Mouse (Mus musculus): ENCODE data around the gene Tchp. TPM values are rescaled to one million over a fixed set of nuclear protein-coding genes. Genes with fewer than 3 reads are reported as not detected.

Tchp gene
- polyA plus RNA-seq, 1 experiment from 2014 or later, result 9.4 TPM

GRCm38 (mm10) chr5:114738707-114739241 lies 31.2 kb downstream of the Tchp start:
- Histone ChIP-seq H3K4me3 (no peak overlapping the region), H3K36me3 (peaks cover 86% of the 10 kb centered on the region), H3K4me1 (replicated peaks) (peaks cover 34% of the 10 kb centered on the region), H3K9me3 (replicated peaks) (no peaks in the 10 kb centered on the region), H3K27me3 (replicated peaks) (no peaks in the 10 kb centered on the region), H3K9ac (no peak overlapping the region), H3K4me2 (no peak overlapping the region), H3K27ac (ENCODE audit: poor library complexity, severe bottlenecking) (peak overlapping the region; percentile 37; the same call in 1 of the 2 replicates)
- ATAC-seq (ENCODE audit: insufficient number of reproducible peaks, low FRiP score), result peak; percentile 56; the same call in 1 of the 2 replicates
- 73% methylated on average over 12 of the region's 12 CpGs for whole genome bisulfite sequencing

GRCm38 (mm10) chr5:114740595-114740994 lies 33.0 kb downstream of the Tchp start:
- Histone ChIP-seq H3K27ac (ENCODE audit: poor library complexity, severe bottlenecking) (peak overlapping the region; percentile 24; the same call in 1 of the 2 replicates), H3K4me1 (replicated peaks) (peaks cover 42% of the 10 kb centered on the region), H3K4me2 (no peak overlapping the region), H3K9me3 (replicated peaks) (no peaks in the 10 kb centered on the region), H3K9ac (no peak overlapping the region), H3K4me3 (no peak overlapping the region), H3K36me3 (peaks cover 88% of the 10 kb centered on the region), H3K27me3 (replicated peaks) (no peaks in the 10 kb centered on the region)
- ATAC-seq (ENCODE audit: insufficient number of reproducible peaks, low FRiP score), result no peak
- 55% methylated on average over 4 of the region's 4 CpGs for WGBS

- H3K27ac ChIP-seq (ENCODE audit: poor library complexity, severe bottlenecking), result no peak overlapping the region
Observed at GRCm38 (mm10) chr5:114742572-114742971, 35.0 kb downstream of the Tchp start.

DNA sequence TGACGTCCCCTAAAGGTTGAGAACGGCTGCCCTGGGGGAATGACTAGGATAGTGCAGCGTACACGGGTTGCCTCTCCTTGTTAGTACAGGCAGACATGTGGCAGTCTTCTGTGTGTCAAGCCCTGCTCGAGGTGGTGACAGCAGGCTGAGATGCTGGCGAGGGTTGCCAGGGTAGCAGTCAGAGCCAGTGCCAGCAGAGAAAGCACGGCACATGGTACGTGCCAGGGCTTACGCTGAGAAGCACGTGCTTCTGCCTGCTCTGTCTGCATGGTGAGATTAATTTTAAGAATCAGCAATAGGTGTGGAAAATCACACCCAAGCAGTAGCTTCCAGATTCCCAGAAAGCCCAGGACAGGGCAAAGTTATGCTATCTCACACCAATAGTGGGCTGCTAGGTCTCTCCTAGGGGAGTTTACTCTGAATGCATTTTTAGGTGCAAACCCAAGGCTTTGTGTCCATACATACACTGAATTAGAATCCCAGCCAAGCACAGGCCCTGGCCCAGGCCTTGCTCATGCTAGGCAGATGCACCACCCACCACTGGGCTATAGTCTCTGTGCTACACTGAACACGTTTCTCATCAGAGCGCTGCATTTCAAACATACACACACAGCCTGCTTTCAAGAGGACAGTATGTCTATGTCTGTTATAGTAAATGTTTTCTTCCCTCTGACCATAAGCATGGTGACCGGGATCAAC lies 35.6 kb downstream of the Tchp start:
- Histone ChIP-seq H3K27me3 (replicated peaks) (no peaks in the 10 kb centered on the region), H3K4me1 (replicated peaks) (peaks cover 41% of the 10 kb centered on the region), H3K9me3 (replicated peaks) (no peaks in the 10 kb centered on the region), H3K27ac (ENCODE audit: poor library complexity, severe bottlenecking) (no peak overlapping the region), H3K36me3 (peaks cover 73% of the 10 kb centered on the region), H3K4me3 (no peak overlapping the region), H3K9ac (no peak overlapping the region), H3K4me2 (no peak overlapping the region)
- 78% methylated on average over 13 of the region's 13 CpGs for WGBS
- no peak for ATAC-seq (ENCODE audit: insufficient number of reproducible peaks, low FRiP score)

More at GRCm38 (mm10) chr5:114742572-114742971, 35.0 kb downstream of the Tchp start:
- H3K9me3 ChIP-seq (replicated peaks), result no peaks in the 10 kb centered on the region
- H3K4me2 ChIP-seq, result no peak overlapping the region
- no peak overlapping the region for H3K9ac ChIP-seq
- H3K4me3 ChIP-seq, result no peak overlapping the region
- no peaks in the 10 kb centered on the region for H3K27me3 ChIP-seq (replicated peaks)
- no peak for ATAC-seq (ENCODE audit: insufficient number of reproducible peaks, low FRiP score)
- peaks cover 41% of the 10 kb centered on the region for H3K4me1 ChIP-seq (replicated peaks)
- peaks cover 74% of the 10 kb centered on the region for H3K36me3 ChIP-seq
- 95% methylated on average over 10 of the region's 10 CpGs for WGBS

GRCm38 (mm10) chr5:114743697-114744090 lies 36.1 kb downstream of the Tchp start:
- Histone ChIP-seq H3K27me3 (replicated peaks) (no peaks in the 10 kb centered on the region), H3K4me2 (no peak overlapping the region), H3K4me3 (no peak overlapping the region), H3K9ac (0 out of 2 replicates have a peak overlapping the region, but pooled peaks have one; percentile 29), H3K36me3 (peaks cover 73% of the 10 kb centered on the region), H3K4me1 (replicated peaks) (peaks cover 35% of the 10 kb centered on the region), H3K9me3 (replicated peaks) (no peaks in the 10 kb centered on the region), H3K27ac (ENCODE audit: poor library complexity, severe bottlenecking) (no peak overlapping the region)
- 76% methylated on average over 8 of the region's 8 CpGs for WGBS
- ATAC-seq (ENCODE audit: insufficient number of reproducible peaks, low FRiP score), result no peak

DNA sequence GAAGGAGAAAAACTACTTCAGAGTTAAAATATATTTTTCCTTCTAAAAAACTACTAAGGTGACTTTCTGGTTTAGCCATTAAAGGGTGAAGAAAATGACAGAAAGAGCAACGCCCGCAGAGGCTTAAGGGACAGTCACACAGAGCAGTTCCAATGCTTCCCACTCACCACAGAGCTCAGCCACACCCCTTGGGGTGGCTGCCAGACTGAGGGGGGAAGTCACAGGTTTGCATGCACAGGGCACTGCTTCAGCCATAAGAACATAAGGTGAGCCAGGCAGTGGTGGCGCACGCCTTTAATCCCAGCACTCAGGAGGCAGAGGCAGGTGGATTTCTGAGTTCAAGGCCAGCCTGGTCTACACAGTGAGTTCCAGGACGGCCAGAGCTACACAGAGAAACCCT lies 38.0 kb downstream of the Tchp start:
- no peak overlapping the region for H3K27ac ChIP-seq (ENCODE audit: poor library complexity, severe bottlenecking)
- ATAC-seq (ENCODE audit: insufficient number of reproducible peaks, low FRiP score), result no peak
- peaks cover 77% of the 10 kb centered on the region for H3K36me3 ChIP-seq
- 91% methylated on average over 5 of the region's 5 CpGs for WGBS
- no peaks in the 10 kb centered on the region for H3K27me3 ChIP-seq (replicated peaks)
- no peaks in the 10 kb centered on the region for H3K9me3 ChIP-seq (replicated peaks)
- no peak overlapping the region for H3K9ac ChIP-seq
- H3K4me3 ChIP-seq, result no peak overlapping the region
- peaks cover 25% of the 10 kb centered on the region for H3K4me1 ChIP-seq (replicated peaks)
- no peak overlapping the region for H3K4me2 ChIP-seq

DNA sequence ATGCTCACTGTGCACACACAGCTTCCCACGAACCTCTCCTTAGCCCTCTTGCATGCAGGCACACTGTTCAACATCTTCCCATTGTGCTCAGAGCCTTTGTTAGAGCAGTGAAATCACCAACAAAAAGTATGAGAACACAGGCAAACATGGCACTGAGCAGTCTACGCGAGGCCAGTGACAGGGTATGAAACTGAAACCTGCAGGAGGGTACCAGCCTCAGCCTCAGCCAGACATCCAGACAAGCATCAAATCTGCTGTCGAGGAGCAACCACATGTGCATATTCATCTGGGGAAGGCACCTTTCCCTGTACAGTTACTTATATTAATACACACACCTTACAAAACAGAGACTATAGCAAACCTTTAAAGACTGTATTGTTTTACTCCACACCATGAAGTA lies 39.3 kb downstream of the Tchp start:
- Histone ChIP-seq H3K27me3 (replicated peaks) (no peaks in the 10 kb centered on the region), H3K27ac (ENCODE audit: poor library complexity, severe bottlenecking) (no peak overlapping the region), H3K4me3 (no peak overlapping the region), H3K9me3 (replicated peaks) (no peaks in the 10 kb centered on the region), H3K4me2 (no peak overlapping the region), H3K9ac (no peak overlapping the region), H3K36me3 (peaks cover 80% of the 10 kb centered on the region), H3K4me1 (replicated peaks) (peaks cover 21% of the 10 kb centered on the region)
- 84% methylated on average over 4 of the region's 4 CpGs for WGBS
- ATAC-seq (ENCODE audit: insufficient number of reproducible peaks, low FRiP score), result no peak

DNA sequence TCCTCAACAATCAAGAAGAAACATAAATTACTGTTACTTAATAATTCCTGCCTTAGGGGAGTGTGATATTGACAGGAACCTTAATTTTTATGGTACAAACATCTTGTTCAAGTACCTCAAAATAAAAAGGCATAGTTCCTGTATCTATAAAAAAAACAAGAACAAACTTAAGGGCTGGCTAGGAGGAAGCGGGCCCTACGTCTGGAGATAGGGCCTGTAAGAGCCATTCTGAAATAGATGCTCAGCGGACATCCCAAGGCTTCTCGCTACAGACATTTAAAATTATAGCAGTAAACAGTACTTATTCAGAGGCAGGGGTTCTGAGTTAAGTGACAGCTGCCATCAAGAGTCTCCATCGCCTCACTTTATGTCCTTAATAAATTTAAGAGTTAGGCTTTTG lies 40.0 kb downstream of the Tchp start:
- ATAC-seq (ENCODE audit: insufficient number of reproducible peaks, low FRiP score), result no peak
- Histone ChIP-seq H3K4me2 (no peak overlapping the region), H3K36me3 (peaks cover 80% of the 10 kb centered on the region), H3K9ac (no peak overlapping the region), H3K9me3 (replicated peaks) (no peaks in the 10 kb centered on the region), H3K4me1 (replicated peaks) (peaks cover 21% of the 10 kb centered on the region), H3K27me3 (replicated peaks) (no peaks in the 10 kb centered on the region), H3K27ac (ENCODE audit: poor library complexity, severe bottlenecking) (no peak overlapping the region), H3K4me3 (no peak overlapping the region)
- 84% methylated on average over 5 of the region's 5 CpGs for WGBS

DNA sequence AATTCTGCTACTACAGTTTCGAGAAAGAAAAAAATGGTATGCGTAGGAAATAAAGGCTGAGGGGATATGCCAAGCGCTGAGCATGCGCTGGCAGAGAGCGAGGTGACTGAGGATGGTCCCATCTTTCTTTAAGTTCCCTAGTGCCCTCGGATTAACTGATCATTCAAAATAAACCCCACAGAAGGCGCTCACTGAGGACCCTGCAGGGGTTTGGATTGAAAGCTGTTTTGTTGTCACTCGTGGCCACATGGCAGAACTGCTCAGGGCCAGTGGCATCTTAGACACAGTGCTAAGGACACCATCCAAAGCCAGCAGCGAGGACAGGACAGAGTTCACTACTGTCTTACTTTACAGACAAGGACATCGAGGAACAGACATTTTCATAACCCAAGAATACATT lies 42.8 kb downstream of the Tchp start:
- Histone ChIP-seq H3K9me3 (replicated peaks) (no peaks in the 10 kb centered on the region), H3K36me3 (peaks cover 79% of the 10 kb centered on the region), H3K4me1 (replicated peaks) (0 out of 2 replicates have a peak, but pooled peaks cover 3% of the 10 kb centered on the region), H3K27me3 (replicated peaks) (no peaks in the 10 kb centered on the region), H3K4me3 (no peak overlapping the region), H3K27ac (ENCODE audit: poor library complexity, severe bottlenecking) (no peak overlapping the region), H3K4me2 (no peak overlapping the region), H3K9ac (no peak overlapping the region)
- 87% methylated on average over 10 of the region's 10 CpGs for WGBS
- ATAC-seq (ENCODE audit: insufficient number of reproducible peaks, low FRiP score), result no peak

DNA sequence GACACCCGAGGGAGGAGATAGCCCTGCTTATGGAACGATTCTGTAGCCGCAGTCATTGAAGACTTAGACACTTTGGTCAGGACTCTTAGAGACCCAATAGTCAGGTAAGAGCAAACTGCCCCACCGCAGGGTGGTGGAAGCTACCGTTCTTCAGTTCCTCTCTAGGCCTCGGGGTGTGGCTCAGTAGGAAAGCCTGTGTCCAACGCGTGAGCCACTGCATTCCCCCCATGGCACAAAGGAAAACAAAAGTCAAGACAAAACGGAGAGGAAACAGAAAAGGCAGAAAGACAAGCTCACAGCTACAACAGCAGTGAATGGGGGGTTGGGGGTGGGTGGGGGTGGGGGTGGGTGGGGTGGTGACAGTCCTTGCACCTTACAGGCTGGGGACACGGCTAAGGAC lies 44.8 kb downstream of the Tchp start:
- H3K9ac ChIP-seq, result no peak overlapping the region
- no peak overlapping the region for H3K27ac ChIP-seq (ENCODE audit: poor library complexity, severe bottlenecking)
- H3K27me3 ChIP-seq (replicated peaks), result no peaks in the 10 kb centered on the region
- no peak overlapping the region for H3K4me3 ChIP-seq
- no peaks in the 10 kb centered on the region for H3K4me1 ChIP-seq (replicated peaks)
- peaks cover 88% of the 10 kb centered on the region for H3K36me3 ChIP-seq
- no peaks in the 10 kb centered on the region for H3K9me3 ChIP-seq (replicated peaks)
- 84% methylated on average over 10 of the region's 10 CpGs for WGBS
- ATAC-seq (ENCODE audit: insufficient number of reproducible peaks, low FRiP score), result no peak
- H3K4me2 ChIP-seq, result no peak overlapping the region

- peaks cover 89% of the 10 kb centered on the region for H3K36me3 ChIP-seq
- H3K27ac ChIP-seq (ENCODE audit: poor library complexity, severe bottlenecking), result no peak overlapping the region
- 90% methylated on average over 12 of the region's 12 CpGs for WGBS
Observed at GRCm38 (mm10) chr5:114753384-114753783, 45.8 kb downstream of the Tchp start.

More at GRCm38 (mm10) chr5:114753384-114753783, 45.8 kb downstream of the Tchp start:
- Histone ChIP-seq H3K4me2 (no peak overlapping the region), H3K9ac (no peak overlapping the region), H3K27me3 (replicated peaks) (no peaks in the 10 kb centered on the region), H3K4me3 (no peak overlapping the region), H3K4me1 (replicated peaks) (no peaks in the 10 kb centered on the region), H3K9me3 (replicated peaks) (no peaks in the 10 kb centered on the region)
- no peak for ATAC-seq (ENCODE audit: insufficient number of reproducible peaks, low FRiP score)
